Mouse (Mus musculus): ENCODE measurements around the gene Sox5. TPM values are rescaled to one million over a fixed set of nuclear protein-coding genes. Genes with fewer than 3 reads are reported as not detected.

Sox5 gene
- polyA plus RNA-seq, 1 experiment from 2014 or later = 246 TPM

DNA sequence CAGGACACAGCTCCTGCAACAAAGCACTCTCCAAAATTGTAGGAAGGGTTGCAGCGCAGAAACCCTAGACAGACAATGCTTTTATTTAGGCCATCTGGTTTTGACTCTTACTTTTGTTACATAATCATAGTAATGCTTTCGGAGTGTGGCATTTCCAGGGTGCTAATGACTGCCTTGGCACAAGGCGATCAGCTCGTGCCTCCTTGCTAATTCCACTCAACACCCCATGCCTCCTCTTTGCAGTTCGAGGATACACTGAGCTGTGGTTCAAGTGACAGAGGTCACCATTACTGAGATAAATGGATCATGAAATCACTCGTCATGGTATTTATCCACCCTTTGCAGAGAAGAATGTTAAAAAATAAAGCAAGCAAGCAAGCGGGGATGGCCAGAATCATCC, 269.9 kb downstream of the Sox5 start:
- Histone ChIP-seq H3K36me3 (ENCODE audit: control insufficient read depth, insufficient read depth) (no peaks in the 10 kb centered on the region), H3K9me3 (ENCODE audit: control insufficient read depth, low read length) (no peaks in the 10 kb centered on the region), H3K27ac (ENCODE audit: low read length) (no peak overlapping the region), H3K27me3 (replicated peaks; ENCODE audit: control insufficient read depth, insufficient read depth, low read length) (no peaks in the 10 kb centered on the region), H3K9ac (replicated peaks; ENCODE audit: low read depth, low read length) (no peak overlapping the region), H3K4me1 (replicated peaks; ENCODE audit: control insufficient read depth, insufficient read depth, low read length) (peaks cover 13% of the 10 kb centered on the region; the same call in 1 of the 2 replicates), H3K4me3 (replicated peaks; ENCODE audit: low read length) (no peak overlapping the region), H3K4me2 (ENCODE audit: low read length) (no peak overlapping the region)
- WGBS = 42% methylated on average over 7 of the region's 7 CpGs
- ATAC-seq = peak; percentile 47

DNA sequence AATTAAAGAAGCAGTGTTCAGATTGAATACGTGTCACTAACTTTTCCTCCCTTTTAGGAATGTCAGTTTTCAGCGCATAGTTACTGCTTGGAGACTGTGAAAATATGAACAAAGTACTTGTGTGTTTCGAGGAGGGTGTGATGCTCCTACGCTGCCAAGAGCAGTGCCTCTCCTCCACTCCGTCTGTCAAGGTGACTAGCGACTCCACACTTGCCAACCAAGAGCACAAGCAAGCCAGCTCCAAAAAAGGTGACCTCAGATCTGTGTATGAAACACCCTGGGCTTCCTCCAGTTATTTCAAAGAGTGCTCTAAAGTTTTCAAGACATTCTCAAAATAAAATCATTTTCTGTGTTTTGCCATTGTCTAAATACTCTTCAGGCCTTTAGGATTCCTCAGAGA, 271.6 kb downstream of the Sox5 start:
- Histone ChIP-seq H3K27me3 (replicated peaks; ENCODE audit: control insufficient read depth, insufficient read depth, low read length) (no peaks in the 10 kb centered on the region), H3K9ac (replicated peaks; ENCODE audit: low read depth, low read length) (no peak overlapping the region), H3K27ac (ENCODE audit: low read length) (no peak overlapping the region), H3K36me3 (ENCODE audit: control insufficient read depth, insufficient read depth) (no peaks in the 10 kb centered on the region), H3K9me3 (ENCODE audit: control insufficient read depth, low read length) (no peaks in the 10 kb centered on the region), H3K4me1 (replicated peaks; ENCODE audit: control insufficient read depth, insufficient read depth, low read length) (peaks cover 13% of the 10 kb centered on the region; the same call in 1 of the 2 replicates), H3K4me2 (ENCODE audit: low read length) (no peak overlapping the region), H3K4me3 (replicated peaks; ENCODE audit: low read length) (no peak overlapping the region)
- no peak for ATAC-seq
- 80% methylated on average over 6 of the region's 6 CpGs for WGBS

DNA sequence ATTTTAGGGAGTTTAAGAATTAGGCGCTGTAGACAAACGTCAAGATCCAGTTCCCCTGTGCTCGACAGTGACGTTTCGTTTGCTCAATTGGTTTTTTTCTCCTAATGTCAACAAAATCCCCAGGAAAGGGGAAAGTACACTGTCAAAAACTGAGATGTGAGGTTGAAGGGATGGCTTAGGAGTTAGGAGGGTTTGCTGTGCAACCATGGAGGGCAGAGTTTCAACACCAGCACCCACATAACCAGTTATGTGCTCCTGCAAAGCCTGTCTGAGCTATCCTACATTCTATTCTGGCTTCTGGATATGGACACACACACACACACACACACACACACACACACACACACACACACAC, 277.6 kb downstream of the Sox5 start:
- H3K4me3 ChIP-seq (replicated peaks; ENCODE audit: low read length) = no peak overlapping the region
- no peaks in the 10 kb centered on the region for H3K9me3 ChIP-seq (ENCODE audit: control insufficient read depth, low read length)
- peak overlapping the region; percentile 2; the same call in 1 of the 2 replicates for H3K4me2 ChIP-seq (ENCODE audit: low read length)
- H3K4me1 ChIP-seq (replicated peaks; ENCODE audit: control insufficient read depth, insufficient read depth, low read length) = peaks cover 12% of the 10 kb centered on the region
- no peaks in the 10 kb centered on the region for H3K27me3 ChIP-seq (replicated peaks; ENCODE audit: control insufficient read depth, insufficient read depth, low read length)
- 0 out of 2 replicates have a peak, but pooled peaks have one; percentile 11 for ATAC-seq
- H3K27ac ChIP-seq (ENCODE audit: low read length) = no peak overlapping the region; the same call in 1 of the 2 replicates
- H3K36me3 ChIP-seq (ENCODE audit: control insufficient read depth, insufficient read depth) = no peaks in the 10 kb centered on the region
- H3K9ac ChIP-seq (replicated peaks; ENCODE audit: low read depth, low read length) = no peak overlapping the region
- 26% methylated on average over 5 of the region's 5 CpGs for WGBS

DNA sequence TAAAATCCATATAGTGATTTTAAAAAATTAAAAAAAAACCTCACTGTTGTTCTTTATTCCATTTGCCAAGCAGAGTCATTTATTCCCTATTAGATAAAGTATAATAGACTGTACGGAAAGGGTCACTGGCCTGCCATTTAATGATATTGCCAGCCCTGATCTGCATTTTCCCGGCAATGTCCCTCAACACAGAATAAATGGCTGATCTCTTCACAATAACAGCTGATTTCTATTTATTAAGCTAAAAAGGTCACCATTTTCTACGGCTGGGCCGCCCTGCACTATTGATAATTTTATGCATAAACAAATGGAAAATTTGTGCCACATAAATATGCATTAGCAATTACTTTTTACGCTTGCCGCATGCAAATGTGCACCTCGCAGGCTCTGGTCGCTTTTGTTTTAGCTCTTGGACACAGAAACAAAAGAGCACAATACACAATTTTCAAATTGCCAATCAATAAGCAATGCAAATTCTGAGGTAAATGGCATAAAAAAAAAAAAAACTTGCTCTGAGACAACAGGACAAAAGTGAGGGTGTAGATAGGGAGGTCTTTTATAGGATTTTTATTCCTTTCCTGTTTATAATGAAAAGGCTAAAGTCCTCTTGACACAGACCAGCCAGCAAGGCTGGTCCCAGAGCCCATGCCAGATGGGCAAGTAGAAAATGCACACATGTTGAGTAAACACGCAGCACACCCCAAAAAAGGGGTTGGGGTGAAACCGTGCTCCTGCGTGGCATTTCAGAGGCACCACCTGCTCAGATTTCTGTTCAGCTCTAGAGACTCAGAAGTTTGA, 278.2 kb downstream of the Sox5 start:
- Histone ChIP-seq H3K9ac (replicated peaks; ENCODE audit: low read depth, low read length) (no peak overlapping the region), H3K27ac (ENCODE audit: low read length) (peak overlapping the region; percentile 38; the same call in 1 of the 2 replicates), H3K4me2 (ENCODE audit: low read length) (peak overlapping the region; percentile 2)

DNA sequence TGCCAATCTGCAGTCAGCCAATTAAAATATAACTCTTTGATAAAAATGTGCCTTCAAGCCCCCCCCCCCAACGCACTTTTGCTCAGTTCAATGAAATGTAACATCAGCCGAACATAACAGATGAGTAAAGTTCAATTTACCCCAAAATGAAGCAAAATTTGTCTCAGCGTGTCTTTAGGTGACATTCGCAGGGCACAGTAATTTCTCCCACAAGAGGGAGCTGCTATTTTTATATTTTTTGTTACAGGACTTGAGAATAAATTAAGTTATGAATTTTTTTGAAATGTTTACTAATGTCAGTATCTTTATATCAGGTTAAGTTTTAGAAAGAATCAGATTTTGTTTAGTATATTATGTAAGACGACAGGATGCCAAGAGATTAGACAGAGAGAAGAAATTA, 280.3 kb downstream of the Sox5 start:
- peaks cover 12% of the 10 kb centered on the region for H3K4me1 ChIP-seq (replicated peaks; ENCODE audit: control insufficient read depth, insufficient read depth, low read length)
- WGBS = 83% methylated on average over 5 of the region's 5 CpGs
- no peak overlapping the region for H3K9ac ChIP-seq (replicated peaks; ENCODE audit: low read depth, low read length)
- no peaks in the 10 kb centered on the region for H3K9me3 ChIP-seq (ENCODE audit: control insufficient read depth, low read length)
- ATAC-seq = no peak
- no peak overlapping the region for H3K4me3 ChIP-seq (replicated peaks; ENCODE audit: low read length)
- H3K36me3 ChIP-seq (ENCODE audit: control insufficient read depth, insufficient read depth) = no peaks in the 10 kb centered on the region
- no peak overlapping the region for H3K27ac ChIP-seq (ENCODE audit: low read length)
- no peak overlapping the region for H3K4me2 ChIP-seq (ENCODE audit: low read length)
- no peaks in the 10 kb centered on the region for H3K27me3 ChIP-seq (replicated peaks; ENCODE audit: control insufficient read depth, insufficient read depth, low read length)

More for the DNA sequence above, 278.2 kb downstream of the Sox5 start:
- Histone ChIP-seq H3K4me1 (replicated peaks; ENCODE audit: control insufficient read depth, insufficient read depth, low read length) (peaks cover 12% of the 10 kb centered on the region), H3K4me3 (replicated peaks; ENCODE audit: low read length) (no peak overlapping the region), H3K27me3 (replicated peaks; ENCODE audit: control insufficient read depth, insufficient read depth, low read length) (no peaks in the 10 kb centered on the region), H3K9me3 (ENCODE audit: control insufficient read depth, low read length) (no peaks in the 10 kb centered on the region), H3K36me3 (ENCODE audit: control insufficient read depth, insufficient read depth) (no peaks in the 10 kb centered on the region)
- WGBS = 14% methylated on average over 11 of the region's 11 CpGs
- peak; percentile 64 for ATAC-seq

DNA sequence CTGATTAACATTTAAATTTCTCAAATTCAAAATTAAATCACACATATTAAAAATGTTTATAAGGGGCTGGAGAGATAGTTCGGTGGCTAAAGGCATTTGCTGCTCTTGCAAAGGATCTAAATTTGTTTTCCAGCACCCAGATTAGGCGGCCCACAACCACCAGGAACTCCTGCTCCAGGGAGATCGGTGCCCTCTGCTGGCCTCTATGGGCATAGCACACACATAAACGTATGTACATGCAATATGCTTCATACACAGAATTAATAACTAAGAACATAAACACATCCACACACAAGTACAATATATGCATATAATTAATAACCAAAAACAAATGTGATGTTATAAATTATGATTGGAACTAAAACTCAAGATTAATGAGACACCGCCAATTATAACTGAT, 283.6 kb downstream of the Sox5 start:
- Histone ChIP-seq H3K27ac (ENCODE audit: low read length) (no peak overlapping the region), H3K4me3 (replicated peaks; ENCODE audit: low read length) (no peak overlapping the region), H3K4me2 (ENCODE audit: low read length) (no peak overlapping the region), H3K9me3 (ENCODE audit: control insufficient read depth, low read length) (no peaks in the 10 kb centered on the region), H3K9ac (replicated peaks; ENCODE audit: low read depth, low read length) (no peak overlapping the region), H3K27me3 (replicated peaks; ENCODE audit: control insufficient read depth, insufficient read depth, low read length) (no peaks in the 10 kb centered on the region), H3K36me3 (ENCODE audit: control insufficient read depth, insufficient read depth) (no peaks in the 10 kb centered on the region), H3K4me1 (replicated peaks; ENCODE audit: control insufficient read depth, insufficient read depth, low read length) (peaks cover 3% of the 10 kb centered on the region)
- no peak for ATAC-seq
- WGBS = 95% methylated on average over 5 of the region's 5 CpGs

DNA sequence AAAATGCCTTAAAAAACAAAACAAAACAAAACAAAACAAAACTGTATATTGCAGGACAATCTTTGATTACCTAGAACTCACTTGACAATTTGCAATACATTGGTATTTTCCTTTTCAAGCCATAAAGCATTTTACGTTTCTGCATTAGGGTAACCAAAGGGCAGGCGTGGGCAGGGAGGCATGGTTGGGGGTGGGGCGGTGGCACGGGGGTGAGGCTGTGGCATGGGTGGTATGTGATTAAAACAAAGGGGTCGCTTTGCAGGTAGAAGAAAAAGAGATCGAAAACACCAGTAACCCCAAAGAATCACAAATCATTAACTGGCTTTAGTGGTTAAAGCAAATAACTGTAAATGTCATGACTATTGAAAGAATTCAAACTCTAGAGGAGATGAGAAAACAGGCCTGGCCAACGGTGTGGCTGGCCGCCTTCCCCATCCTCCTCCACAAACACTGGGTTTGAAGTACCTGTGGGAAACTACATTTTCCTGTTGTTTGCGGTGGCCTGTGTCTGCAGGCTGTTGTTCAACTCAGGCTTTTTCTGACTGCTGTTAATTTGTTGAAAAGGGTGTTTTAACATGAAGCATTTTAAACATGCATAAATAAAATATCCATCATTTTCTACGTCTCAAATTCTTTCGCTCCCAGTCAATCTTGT, 289.9 kb downstream of the Sox5 start:
- 83% methylated on average over 11 of the region's 11 CpGs for WGBS
- peaks cover under 1% of the 10 kb centered on the region for H3K9me3 ChIP-seq (ENCODE audit: control insufficient read depth, low read length)
- H3K36me3 ChIP-seq (ENCODE audit: control insufficient read depth, insufficient read depth) = no peaks in the 10 kb centered on the region
- H3K4me3 ChIP-seq (replicated peaks; ENCODE audit: low read length) = no peak overlapping the region
- no peaks in the 10 kb centered on the region for H3K27me3 ChIP-seq (replicated peaks; ENCODE audit: control insufficient read depth, insufficient read depth, low read length)
- no peak overlapping the region for H3K4me2 ChIP-seq (ENCODE audit: low read length)
- H3K27ac ChIP-seq (ENCODE audit: low read length) = no peak overlapping the region
- no peak for ATAC-seq
- H3K9ac ChIP-seq (replicated peaks; ENCODE audit: low read depth, low read length) = no peak overlapping the region
- no peaks in the 10 kb centered on the region for H3K4me1 ChIP-seq (replicated peaks; ENCODE audit: control insufficient read depth, insufficient read depth, low read length)

DNA sequence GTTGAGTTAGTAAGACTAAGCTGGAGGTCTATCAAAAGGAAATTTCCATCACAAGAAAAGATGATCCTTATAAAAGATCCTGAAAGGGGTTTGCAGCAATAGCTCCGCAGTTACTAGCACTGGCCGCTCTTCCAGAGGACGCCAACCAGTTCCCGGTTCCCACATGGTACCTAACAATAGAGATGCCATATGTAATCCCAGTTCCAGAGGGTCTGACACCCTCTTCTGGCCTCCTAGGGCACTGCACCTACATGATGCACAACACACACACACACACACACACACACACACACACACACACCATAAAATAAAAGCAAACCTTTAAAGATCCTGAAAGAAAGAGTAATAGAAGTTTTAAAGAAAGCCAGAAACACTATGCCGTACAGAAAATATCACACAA, 290.9 kb downstream of the Sox5 start:
- 96% methylated on average over 5 of the region's 5 CpGs for WGBS
- Histone ChIP-seq H3K9ac (replicated peaks; ENCODE audit: low read depth, low read length) (no peak overlapping the region), H3K4me3 (replicated peaks; ENCODE audit: low read length) (no peak overlapping the region), H3K4me2 (ENCODE audit: low read length) (no peak overlapping the region), H3K27ac (ENCODE audit: low read length) (no peak overlapping the region), H3K27me3 (replicated peaks; ENCODE audit: control insufficient read depth, insufficient read depth, low read length) (no peaks in the 10 kb centered on the region), H3K9me3 (ENCODE audit: control insufficient read depth, low read length) (peaks cover 5% of the 10 kb centered on the region), H3K4me1 (replicated peaks; ENCODE audit: control insufficient read depth, insufficient read depth, low read length) (no peaks in the 10 kb centered on the region), H3K36me3 (ENCODE audit: control insufficient read depth, insufficient read depth) (no peaks in the 10 kb centered on the region)
- no peak for ATAC-seq

DNA sequence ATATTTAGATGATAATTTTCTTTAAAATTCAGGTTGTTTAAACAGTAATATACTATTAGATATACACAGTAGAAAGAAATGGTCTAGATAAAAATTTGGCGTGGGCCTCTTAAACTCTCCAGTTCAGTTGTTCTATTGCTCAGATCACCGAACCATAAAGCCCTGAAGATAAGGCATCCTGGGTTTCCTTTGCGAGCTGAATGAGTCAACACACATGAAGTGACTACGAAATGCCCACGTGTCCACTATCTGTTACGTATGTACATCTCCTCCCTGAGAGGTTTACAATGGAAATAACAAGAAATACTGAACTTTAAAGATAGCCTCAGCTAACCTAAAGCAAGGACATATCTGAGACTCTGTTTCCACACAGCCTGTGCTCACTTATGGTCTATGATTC, 296.2 kb downstream of the Sox5 start:
- no peak for ATAC-seq
- Histone ChIP-seq H3K9me3 (ENCODE audit: control insufficient read depth, low read length) (peaks cover 5% of the 10 kb centered on the region), H3K27ac (ENCODE audit: low read length) (no peak overlapping the region), H3K36me3 (ENCODE audit: control insufficient read depth, insufficient read depth) (no peaks in the 10 kb centered on the region), H3K4me3 (replicated peaks; ENCODE audit: low read length) (no peak overlapping the region), H3K9ac (replicated peaks; ENCODE audit: low read depth, low read length) (no peak overlapping the region), H3K4me2 (ENCODE audit: low read length) (no peak overlapping the region), H3K27me3 (replicated peaks; ENCODE audit: control insufficient read depth, insufficient read depth, low read length) (no peaks in the 10 kb centered on the region), H3K4me1 (replicated peaks; ENCODE audit: control insufficient read depth, insufficient read depth, low read length) (peaks cover 14% of the 10 kb centered on the region)
- WGBS = 96% methylated on average over 6 of the region's 6 CpGs
